Mouse (Mus musculus): ENCODE results near the gene Rbm24. TPM values are rescaled to one million over a fixed set of nuclear protein-coding genes. Genes with fewer than 3 reads are reported as not detected.
A peak's percentile ranks its signal among the peaks of the same experiment; 100 is the strongest.

Gene Rbm24
- polyA plus RNA-seq (2014; fragmentation: Nextera tagmentation; extraction: Ambion mirVana) = 7.6 and 7.7 TPM in 2 replicates

DNA sequence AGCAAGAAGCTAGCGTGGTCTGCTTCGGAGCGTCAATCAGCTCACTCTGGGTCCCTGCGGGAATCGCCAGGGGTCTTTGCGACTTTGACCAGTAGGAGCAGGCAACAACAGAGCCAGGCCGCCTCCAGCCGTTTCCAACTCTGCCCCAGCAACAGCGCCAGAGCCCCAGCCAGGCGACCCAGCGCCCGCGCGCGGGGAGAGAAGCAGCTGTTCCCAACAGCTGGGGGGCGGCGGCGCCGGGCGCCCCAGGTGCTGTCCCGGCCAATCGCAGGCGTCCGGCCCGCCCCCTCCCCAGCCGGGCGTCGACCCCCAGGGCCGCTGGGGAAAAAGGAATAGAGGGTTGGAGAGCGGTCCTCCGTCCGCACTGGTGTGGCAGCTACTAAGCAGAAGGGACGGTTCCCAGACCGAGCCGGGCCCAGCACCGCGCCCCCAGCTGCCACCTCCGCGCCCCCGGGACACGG, at the start of gene Rbm24:
Rbm24 (plus strand) TSS at position 294 of the 461 bp plus-strand sequence.
- Histone ChIP-seq H3K36me3 (ENCODE audit: control insufficient read depth, insufficient read depth, low read length) (no peaks in the 10 kb centered on the region), H3K9me3 (replicated peaks; ENCODE audit: control insufficient read depth, low read length) (no peaks in the 10 kb centered on the region), H3K9ac (ENCODE audit: low read length) (peak within 1 kb of the TSS; percentile 81), H3K27ac (ENCODE audit: low read depth, low read length) (peak within 1 kb of the TSS; percentile 55; the same call in 1 of the 2 replicates), H3K4me2 (ENCODE audit: low read length) (peak within 1 kb of the TSS; percentile 94), H3K4me3 (ENCODE audit: low read depth, low read length) (peak within 1 kb of the TSS; percentile 59), H3K27me3 (replicated peaks; ENCODE audit: control insufficient read depth, insufficient read depth, low read length) (no peaks in the 10 kb centered on the region), H3K4me1 (ENCODE audit: control insufficient read depth, insufficient read depth, low read length) (no peaks in the 10 kb centered on the region)
- ATAC-seq = peak; percentile 73
- peak; percentile 66 for DNase-seq (ENCODE audit: low spot score)
- WGBS = under 1% methylated on average over 36 of the region's 41 CpGs

DNA sequence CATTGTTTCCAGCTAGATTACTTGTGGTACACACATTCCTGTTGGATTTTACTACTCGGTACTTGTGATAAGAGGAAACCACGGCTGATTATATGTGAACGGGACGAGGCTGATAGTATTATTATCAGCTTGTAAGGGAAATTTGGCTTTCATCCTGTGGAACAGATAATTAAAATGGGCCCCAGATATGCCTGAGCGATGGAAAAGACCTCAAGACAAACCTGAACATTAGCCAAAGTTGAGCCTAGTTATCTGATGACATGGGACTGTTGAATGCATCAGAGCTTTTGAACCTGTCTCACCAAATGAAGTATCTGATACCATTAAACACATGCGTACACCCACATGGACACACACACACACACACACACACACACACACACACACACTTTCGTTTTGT, 45.4 kb upstream of the Rbm24 start:
- no peaks in the 10 kb centered on the region for H3K4me1 ChIP-seq (ENCODE audit: control insufficient read depth, insufficient read depth, low read length)
- no peak overlapping the region for H3K4me2 ChIP-seq (ENCODE audit: low read length)
- ATAC-seq = no peak
- 62% methylated on average over 7 of the region's 7 CpGs for WGBS
- H3K36me3 ChIP-seq (ENCODE audit: control insufficient read depth, insufficient read depth, low read length) = no peaks in the 10 kb centered on the region
- H3K27ac ChIP-seq (ENCODE audit: low read depth, low read length) = no peak overlapping the region
- H3K9ac ChIP-seq (ENCODE audit: low read length) = no peak overlapping the region
- H3K4me3 ChIP-seq (ENCODE audit: low read depth, low read length) = no peak overlapping the region
- no peak for DNase-seq (ENCODE audit: low spot score)
- H3K9me3 ChIP-seq (replicated peaks; ENCODE audit: control insufficient read depth, low read length) = no peaks in the 10 kb centered on the region
- H3K27me3 ChIP-seq (replicated peaks; ENCODE audit: control insufficient read depth, insufficient read depth, low read length) = no peaks in the 10 kb centered on the region

DNA sequence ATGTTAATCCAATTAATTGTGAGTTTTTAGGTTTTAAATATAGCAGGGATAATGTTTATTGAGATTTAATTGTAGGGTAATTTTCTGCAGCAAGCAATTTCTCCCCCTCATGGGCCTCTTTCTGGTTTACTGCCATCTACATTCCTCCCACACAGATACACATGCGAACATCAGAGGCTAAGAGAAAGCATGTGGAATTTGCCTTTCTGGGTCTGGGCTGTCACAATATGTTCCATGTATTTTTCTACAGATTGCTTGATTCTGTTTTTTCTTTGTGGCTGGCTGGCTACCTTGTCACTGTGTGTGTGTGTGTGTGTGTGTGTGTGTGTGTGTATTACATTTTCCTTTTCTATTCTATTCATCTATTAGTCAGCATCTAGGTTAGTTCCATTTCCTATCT, 42.9 kb upstream of the Rbm24 start:
- Histone ChIP-seq H3K4me3 (ENCODE audit: low read depth, low read length) (no peak overlapping the region), H3K36me3 (ENCODE audit: control insufficient read depth, insufficient read depth, low read length) (no peaks in the 10 kb centered on the region), H3K27ac (ENCODE audit: low read depth, low read length) (no peak overlapping the region), H3K4me2 (ENCODE audit: low read length) (no peak overlapping the region), H3K9me3 (replicated peaks; ENCODE audit: control insufficient read depth, low read length) (no peaks in the 10 kb centered on the region), H3K27me3 (replicated peaks; ENCODE audit: control insufficient read depth, insufficient read depth, low read length) (no peaks in the 10 kb centered on the region), H3K9ac (ENCODE audit: low read length) (no peak overlapping the region), H3K4me1 (ENCODE audit: control insufficient read depth, insufficient read depth, low read length) (no peaks in the 10 kb centered on the region)
- no peak for ATAC-seq
- DNase-seq (ENCODE audit: low spot score) = no peak
- 89% methylated on average over 1 of the region's 1 CpGs for WGBS

DNA sequence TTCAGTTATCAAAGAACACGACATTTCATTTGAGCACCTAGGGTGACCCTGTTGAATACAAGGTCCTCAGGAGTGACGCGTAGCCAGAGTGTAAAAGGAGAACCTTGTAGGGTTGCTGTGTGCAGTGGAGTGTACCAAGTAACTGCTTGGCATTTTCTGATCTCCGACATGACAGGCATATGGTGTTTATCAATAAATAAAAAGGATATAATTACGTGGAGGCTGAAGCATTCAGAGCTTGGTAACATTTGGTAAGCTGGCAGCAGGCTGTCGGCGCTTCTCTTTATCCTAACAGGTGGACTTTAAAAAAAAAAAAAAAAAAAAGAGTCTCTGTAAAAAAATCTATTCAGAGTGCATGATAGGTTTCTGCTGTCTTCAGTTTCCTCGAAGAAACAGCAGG, 30.8 kb upstream of the Rbm24 start:
- no peak overlapping the region for H3K4me3 ChIP-seq (ENCODE audit: low read depth, low read length)
- H3K9me3 ChIP-seq (replicated peaks; ENCODE audit: control insufficient read depth, low read length) = no peaks in the 10 kb centered on the region; the same call in 1 of the 2 replicates
- H3K27me3 ChIP-seq (replicated peaks; ENCODE audit: control insufficient read depth, insufficient read depth, low read length) = no peaks in the 10 kb centered on the region
- WGBS = 53% methylated on average over 8 of the region's 8 CpGs
- no peak overlapping the region for H3K27ac ChIP-seq (ENCODE audit: low read depth, low read length)
- H3K4me1 ChIP-seq (ENCODE audit: control insufficient read depth, insufficient read depth, low read length) = no peaks in the 10 kb centered on the region
- ATAC-seq (peak; percentile 46; the same call in 1 of the 2 replicates), DNase-seq (ENCODE audit: low spot score) (peak; percentile 59)
- H3K9ac ChIP-seq (ENCODE audit: low read length) = no peak overlapping the region
- no peaks in the 10 kb centered on the region for H3K36me3 ChIP-seq (ENCODE audit: control insufficient read depth, insufficient read depth, low read length)
- no peak overlapping the region for H3K4me2 ChIP-seq (ENCODE audit: low read length)

DNA sequence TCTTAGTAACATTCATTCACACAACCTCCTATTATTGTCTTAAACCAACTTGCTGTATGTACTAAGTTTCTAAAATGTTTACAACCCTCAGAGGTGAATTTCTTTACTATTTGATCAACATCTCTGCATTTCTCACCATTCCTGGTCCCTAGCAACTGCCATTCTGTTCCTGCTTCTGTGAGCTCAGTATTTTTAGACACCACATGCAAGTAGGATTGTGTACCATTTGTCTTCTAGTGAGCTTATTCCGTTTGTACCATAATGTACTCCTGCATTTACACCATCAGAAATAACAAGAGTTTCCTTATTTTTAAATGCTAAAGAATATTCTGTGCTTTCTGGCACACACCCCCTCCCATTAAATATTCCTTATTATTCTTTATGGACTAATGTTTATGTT, 26.6 kb upstream of the Rbm24 start:
- H3K4me1 ChIP-seq (ENCODE audit: control insufficient read depth, insufficient read depth, low read length) = no peaks in the 10 kb centered on the region
- H3K9ac ChIP-seq (ENCODE audit: low read length) = no peak overlapping the region
- H3K27me3 ChIP-seq (replicated peaks; ENCODE audit: control insufficient read depth, insufficient read depth, low read length) = no peaks in the 10 kb centered on the region
- ATAC-seq = no peak
- H3K27ac ChIP-seq (ENCODE audit: low read depth, low read length) = no peak overlapping the region
- no peak overlapping the region for H3K4me2 ChIP-seq (ENCODE audit: low read length)
- no peak for DNase-seq (ENCODE audit: low spot score)
- no peak overlapping the region for H3K4me3 ChIP-seq (ENCODE audit: low read depth, low read length)
- no peaks in the 10 kb centered on the region for H3K36me3 ChIP-seq (ENCODE audit: control insufficient read depth, insufficient read depth, low read length)
- H3K9me3 ChIP-seq (replicated peaks; ENCODE audit: control insufficient read depth, low read length) = no peaks in the 10 kb centered on the region; the same call in 1 of the 2 replicates
- WGBS = 85% methylated on average over 1 of the region's 1 CpGs

DNA sequence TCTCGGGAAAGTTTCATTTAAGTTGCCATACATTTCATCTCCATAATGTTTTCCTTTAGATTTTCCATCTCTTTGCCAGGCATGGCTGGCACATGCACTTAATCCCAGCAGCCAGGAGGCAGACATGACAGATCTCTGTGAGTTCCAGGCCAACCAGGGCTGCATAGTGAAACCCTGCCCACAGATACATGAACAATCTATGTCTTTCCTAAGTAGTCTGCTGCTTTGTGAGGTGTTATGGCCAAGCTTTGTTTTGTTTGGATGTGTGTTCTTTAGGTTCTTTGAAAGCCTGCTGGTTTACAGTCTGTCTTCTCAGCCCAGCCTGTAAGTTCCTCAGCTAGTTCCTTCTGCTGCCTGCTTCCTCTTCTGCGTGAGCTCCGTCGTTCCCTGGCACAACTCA, 25.3 kb upstream of the Rbm24 start:
- Histone ChIP-seq H3K27me3 (replicated peaks; ENCODE audit: control insufficient read depth, insufficient read depth, low read length) (no peaks in the 10 kb centered on the region), H3K9ac (ENCODE audit: low read length) (no peak overlapping the region), H3K4me2 (ENCODE audit: low read length) (no peak overlapping the region), H3K4me1 (ENCODE audit: control insufficient read depth, insufficient read depth, low read length) (no peaks in the 10 kb centered on the region), H3K27ac (ENCODE audit: low read depth, low read length) (no peak overlapping the region; the same call in 1 of the 2 replicates), H3K4me3 (ENCODE audit: low read depth, low read length) (no peak overlapping the region), H3K9me3 (replicated peaks; ENCODE audit: control insufficient read depth, low read length) (no peaks in the 10 kb centered on the region; the same call in 1 of the 2 replicates), H3K36me3 (ENCODE audit: control insufficient read depth, insufficient read depth, low read length) (no peaks in the 10 kb centered on the region)
- ATAC-seq (no peak), DNase-seq (ENCODE audit: low spot score) (peak; percentile 32)
- 84% methylated on average over 4 of the region's 4 CpGs for WGBS

DNA sequence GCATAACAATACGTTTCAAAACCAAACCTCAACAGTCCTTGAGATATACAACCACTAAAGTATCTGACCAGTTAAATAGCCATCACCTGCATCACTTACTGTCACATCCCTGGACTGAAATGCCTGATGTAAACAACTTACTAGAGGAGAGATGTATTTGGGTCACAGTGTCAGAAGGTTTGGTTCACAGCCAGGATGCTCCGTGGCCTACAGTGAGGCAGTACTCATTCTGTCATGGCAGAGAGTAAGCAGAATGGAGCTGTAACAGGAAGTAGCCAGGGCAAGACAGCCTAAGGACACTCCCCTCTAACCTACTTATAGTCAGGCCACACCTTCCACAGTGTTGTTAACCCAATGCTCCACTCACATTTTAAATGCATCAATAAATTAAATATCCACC, 24.3 kb upstream of the Rbm24 start:
- ATAC-seq = no peak
- no peak overlapping the region for H3K4me2 ChIP-seq (ENCODE audit: low read length)
- H3K4me3 ChIP-seq (ENCODE audit: low read depth, low read length) = no peak overlapping the region
- H3K27ac ChIP-seq (ENCODE audit: low read depth, low read length) = no peak overlapping the region
- H3K27me3 ChIP-seq (replicated peaks; ENCODE audit: control insufficient read depth, insufficient read depth, low read length) = no peaks in the 10 kb centered on the region
- H3K9me3 ChIP-seq (replicated peaks; ENCODE audit: control insufficient read depth, low read length) = no peaks in the 10 kb centered on the region
- WGBS = 80% methylated on average over 2 of the region's 2 CpGs
- H3K9ac ChIP-seq (ENCODE audit: low read length) = no peak overlapping the region
- H3K4me1 ChIP-seq (ENCODE audit: control insufficient read depth, insufficient read depth, low read length) = no peaks in the 10 kb centered on the region
- no peaks in the 10 kb centered on the region for H3K36me3 ChIP-seq (ENCODE audit: control insufficient read depth, insufficient read depth, low read length)
- no peak for DNase-seq (ENCODE audit: low spot score)

DNA sequence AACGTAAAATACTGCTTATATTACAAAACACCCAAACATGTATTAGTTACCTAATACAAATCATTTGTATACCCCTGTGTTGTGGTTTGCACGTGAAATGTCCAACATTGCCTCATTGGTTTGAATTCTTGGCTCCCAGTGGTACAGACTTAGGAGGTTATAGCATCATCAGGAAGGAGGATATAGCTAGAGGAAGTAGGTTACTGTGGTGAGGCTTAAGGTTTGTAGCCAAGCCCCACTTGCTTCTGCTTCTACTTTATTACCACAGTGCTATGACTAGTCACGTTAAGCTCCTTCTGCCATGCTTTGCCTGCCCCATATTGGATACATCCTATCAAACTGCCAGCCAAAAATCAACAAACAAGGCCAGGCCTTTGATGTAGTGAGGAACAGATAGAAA, 21.0 kb upstream of the Rbm24 start:
- H3K9ac ChIP-seq (ENCODE audit: low read length) = no peak overlapping the region
- no peak overlapping the region for H3K4me2 ChIP-seq (ENCODE audit: low read length)
- no peak overlapping the region for H3K27ac ChIP-seq (ENCODE audit: low read depth, low read length)
- no peaks in the 10 kb centered on the region for H3K4me1 ChIP-seq (ENCODE audit: control insufficient read depth, insufficient read depth, low read length)
- H3K9me3 ChIP-seq (replicated peaks; ENCODE audit: control insufficient read depth, low read length) = no peaks in the 10 kb centered on the region
- ATAC-seq (no peak), DNase-seq (ENCODE audit: low spot score) (no peak)
- H3K27me3 ChIP-seq (replicated peaks; ENCODE audit: control insufficient read depth, insufficient read depth, low read length) = no peaks in the 10 kb centered on the region
- H3K4me3 ChIP-seq (ENCODE audit: low read depth, low read length) = no peak overlapping the region
- no peaks in the 10 kb centered on the region for H3K36me3 ChIP-seq (ENCODE audit: control insufficient read depth, insufficient read depth, low read length)
- WGBS = 80% methylated on average over 3 of the region's 3 CpGs

DNA sequence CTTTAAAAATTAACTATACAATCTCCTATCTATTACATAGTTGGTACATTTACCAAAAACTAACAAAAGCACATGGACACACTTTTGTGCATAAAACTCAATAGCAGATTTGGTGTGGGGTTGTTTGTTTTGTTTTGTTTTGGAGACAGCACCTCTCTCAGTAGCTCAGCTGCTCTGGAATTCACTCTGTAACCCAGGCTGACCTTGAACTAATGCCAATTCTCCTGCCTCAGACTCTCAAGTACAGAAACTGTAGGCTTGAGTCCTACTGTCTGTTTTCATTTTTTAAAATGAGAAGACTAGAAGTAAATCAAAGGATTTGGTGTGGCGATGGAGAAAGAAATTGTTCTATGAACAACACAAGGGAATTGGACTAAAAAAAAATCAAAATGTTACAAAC, 11.1 kb upstream of the Rbm24 start:
- Histone ChIP-seq H3K4me3 (ENCODE audit: low read depth, low read length) (no peak overlapping the region), H3K9me3 (replicated peaks; ENCODE audit: control insufficient read depth, low read length) (no peaks in the 10 kb centered on the region), H3K4me2 (ENCODE audit: low read length) (no peak overlapping the region), H3K27ac (ENCODE audit: low read depth, low read length) (no peak overlapping the region), H3K9ac (ENCODE audit: low read length) (no peak overlapping the region), H3K27me3 (replicated peaks; ENCODE audit: control insufficient read depth, insufficient read depth, low read length) (no peaks in the 10 kb centered on the region), H3K36me3 (ENCODE audit: control insufficient read depth, insufficient read depth, low read length) (no peaks in the 10 kb centered on the region), H3K4me1 (ENCODE audit: control insufficient read depth, insufficient read depth, low read length) (no peaks in the 10 kb centered on the region)
- ATAC-seq = no peak
- no peak for DNase-seq (ENCODE audit: low spot score)
- WGBS = 90% methylated on average over 1 of the region's 1 CpGs

Data from forebrain, embryonic 14.5 days (tissue).